Mouse (Mus musculus): Measurements from ENCODE around the gene Ephx3. TPM values are rescaled to one million over a fixed set of nuclear protein-coding genes. Genes with fewer than 3 reads are reported as not detected.
"Not testable (repeated sequence)": the region's sequence is repeated elsewhere in the genome, so short reads cannot be mapped to it uniquely, and the experiment has no call there.

Ephx3 gene
- polyA plus RNA-seq (2015; fragmentation: Nextera tagmentation; extraction: Ambion mirVana) = 0.14 and 0.16 TPM in 2 replicates

DNA sequence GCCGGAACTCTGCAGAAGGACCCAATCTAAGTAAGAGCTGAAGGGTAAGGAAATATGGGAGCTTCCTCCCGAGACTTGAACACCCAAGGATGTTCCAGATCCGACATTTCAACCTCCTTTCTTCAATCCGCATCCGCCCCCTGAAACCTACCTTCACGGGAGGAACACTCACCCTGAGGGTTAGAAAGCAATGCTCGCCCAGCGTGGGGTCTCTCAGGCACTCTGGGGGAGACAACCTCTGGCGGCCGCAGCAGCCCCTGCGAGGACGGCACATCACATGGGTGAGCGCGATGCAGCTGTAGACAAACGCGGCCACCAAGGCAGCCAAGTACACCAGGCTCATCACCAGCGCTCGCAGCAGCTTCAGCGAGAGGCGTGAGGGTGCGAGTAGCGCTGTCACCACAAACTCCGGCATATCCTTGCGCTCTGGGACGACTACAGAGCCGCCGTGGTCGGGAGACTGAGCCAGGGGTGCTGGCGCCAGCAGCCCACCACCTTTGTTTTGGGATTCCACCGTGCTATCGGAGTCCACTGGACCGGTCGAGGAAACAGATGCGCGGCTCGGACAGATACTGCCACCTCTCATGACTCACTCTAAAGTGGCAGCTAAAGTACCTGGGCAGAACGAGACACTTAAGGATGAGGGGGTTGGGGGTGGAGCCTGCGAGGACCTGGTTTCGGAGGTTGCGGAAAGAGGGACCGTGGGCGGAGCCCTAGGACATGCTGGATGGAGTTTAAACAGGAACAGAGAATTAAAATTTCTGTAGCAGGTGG, at the start of gene Ephx3:
Ephx3 (minus strand) TSS at position 687 of the 774 bp plus-strand sequence.
- ATAC-seq = peak; percentile 61
- Histone ChIP-seq H3K4me2 (replicated peaks) (peak within 1 kb of the TSS; percentile 87), H3K27me3 (replicated peaks) (no peaks in the 10 kb centered on the region; the same call in 1 of the 2 replicates), H3K4me1 (replicated peaks) (peaks cover 9% of the 10 kb centered on the region), H3K36me3 (no peaks in the 10 kb centered on the region), H3K27ac (no peak within 1 kb of the TSS), H3K4me3 (replicated peaks) (peak within 1 kb of the TSS; percentile 33), H3K9ac (0 out of 2 replicates have a peak within 1 kb of the TSS, but pooled peaks have one; percentile 37), H3K9me3 (no peaks in the 10 kb centered on the region)
- WGBS = 7% methylated on average over 42 of the region's 42 CpGs

- Histone ChIP-seq H3K36me3 (no peaks in the 10 kb centered on the region), H3K9me3 (no peaks in the 10 kb centered on the region), H3K27ac (no peak overlapping the region), H3K4me1 (replicated peaks) (peaks cover 4% of the 10 kb centered on the region; the same call in 1 of the 2 replicates), H3K4me3 (replicated peaks) (no peak overlapping the region), H3K9ac (no peak overlapping the region), H3K27me3 (replicated peaks) (no peaks in the 10 kb centered on the region), H3K4me2 (replicated peaks) (no peak overlapping the region)
- 81% methylated on average over 1 of the region's 1 CpGs for WGBS
- ATAC-seq = no peak
These were observed 49.2 kb upstream of the Ephx3 start for GRCm38 (mm10) chr17:32238589-32238988.

- WGBS = 58% methylated on average over 5 of the region's 5 CpGs
These were observed 46.3 kb upstream of the Ephx3 start for GRCm38 (mm10) chr17:32235534-32236191.

GRCm38 (mm10) chr17:32233174-32233573, 43.8 kb upstream of the Ephx3 start:
- no peaks in the 10 kb centered on the region for H3K9me3 ChIP-seq
- no peak overlapping the region for H3K9ac ChIP-seq
- ATAC-seq = no peak
- H3K4me3 ChIP-seq (replicated peaks) = no peak overlapping the region
- no peaks in the 10 kb centered on the region for H3K27me3 ChIP-seq (replicated peaks)
- H3K27ac ChIP-seq = no peak overlapping the region
- peaks cover 8% of the 10 kb centered on the region for H3K36me3 ChIP-seq
- no peak overlapping the region for H3K4me2 ChIP-seq (replicated peaks)
- peaks cover 4% of the 10 kb centered on the region; the same call in 1 of the 2 replicates for H3K4me1 ChIP-seq (replicated peaks)

More at GRCm38 (mm10) chr17:32235534-32236191, 46.3 kb upstream of the Ephx3 start:
- no peaks in the 10 kb centered on the region for H3K9me3 ChIP-seq
- H3K27ac ChIP-seq = peak overlapping the region; percentile 18; the same call in 1 of the 2 replicates
- H3K27me3 ChIP-seq (replicated peaks) = no peaks in the 10 kb centered on the region
- no peak overlapping the region for H3K4me2 ChIP-seq (replicated peaks)
- peaks cover 4% of the 10 kb centered on the region; the same call in 1 of the 2 replicates for H3K4me1 ChIP-seq (replicated peaks)
- no peak overlapping the region for H3K9ac ChIP-seq
- peak; percentile 55 for ATAC-seq
- H3K36me3 ChIP-seq = no peaks in the 10 kb centered on the region
- no peak overlapping the region for H3K4me3 ChIP-seq (replicated peaks)

- WGBS = 97% methylated on average over 4 of the region's 4 CpGs
- Histone ChIP-seq H3K36me3 (peaks cover 20% of the 10 kb centered on the region), H3K4me3 (replicated peaks) (no peak overlapping the region), H3K4me2 (replicated peaks) (no peak overlapping the region), H3K9ac (no peak overlapping the region), H3K27ac (no peak overlapping the region), H3K9me3 (no peaks in the 10 kb centered on the region), H3K27me3 (replicated peaks) (no peaks in the 10 kb centered on the region), H3K4me1 (replicated peaks) (no peaks in the 10 kb centered on the region)
- no peak for ATAC-seq
These were observed 39.9 kb upstream of the Ephx3 start for GRCm38 (mm10) chr17:32229256-32229655.

DNA sequence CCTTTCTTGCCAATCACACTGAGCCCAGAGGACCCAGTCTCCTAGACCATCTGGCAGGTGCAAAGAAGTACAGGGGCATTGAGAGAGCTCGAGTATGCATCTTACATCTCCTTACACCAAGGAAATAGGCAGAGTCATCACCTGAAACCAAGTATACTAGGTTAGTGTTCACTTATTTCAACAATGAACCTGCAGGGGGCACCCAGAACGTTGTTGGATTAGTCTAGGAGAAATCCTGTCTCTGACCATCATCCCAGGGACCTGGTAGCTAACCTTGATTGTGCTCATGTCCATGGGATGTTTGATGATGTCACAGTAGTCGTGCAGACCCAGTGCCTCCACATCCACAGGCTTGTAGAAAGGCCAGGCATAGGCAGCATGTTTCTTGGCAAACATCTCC, 31.5 kb upstream of the Ephx3 start:
- Histone ChIP-seq H3K27me3 (replicated peaks) (no peaks in the 10 kb centered on the region), H3K9ac (no peak overlapping the region), H3K9me3 (no peaks in the 10 kb centered on the region), H3K4me3 (replicated peaks) (no peak overlapping the region), H3K4me1 (replicated peaks) (no peaks in the 10 kb centered on the region), H3K4me2 (replicated peaks) (no peak overlapping the region), H3K36me3 (peaks cover 33% of the 10 kb centered on the region), H3K27ac (no peak overlapping the region)
- no peak for ATAC-seq
- WGBS = 74% methylated on average over 3 of the region's 3 CpGs

DNA sequence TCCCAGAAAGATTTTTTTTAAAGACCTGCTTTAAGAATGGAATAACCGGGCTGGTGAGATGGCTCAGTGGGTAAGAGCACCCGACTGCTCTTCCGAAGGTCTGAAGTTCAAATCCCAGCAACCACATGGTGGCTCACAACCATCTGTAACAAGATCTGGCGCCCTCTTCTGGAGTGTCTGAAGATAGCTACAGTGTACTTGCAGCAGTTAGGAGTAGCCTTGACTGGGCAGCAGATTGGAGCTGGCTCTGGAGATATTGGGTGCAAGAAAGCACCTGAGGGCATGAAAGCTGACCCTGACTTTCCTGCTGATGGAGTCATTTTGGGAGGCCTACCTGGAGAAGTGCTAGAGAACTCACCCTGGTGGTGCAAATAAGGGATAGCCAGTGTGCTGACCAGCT, 26.2 kb upstream of the Ephx3 start:
- not testable (repeated sequence) for H3K27me3 ChIP-seq (replicated peaks); ATAC-seq; H3K4me1 ChIP-seq (replicated peaks); H3K4me2 ChIP-seq (replicated peaks); H3K9me3 ChIP-seq; H3K4me3 ChIP-seq (replicated peaks); H3K27ac ChIP-seq; H3K9ac ChIP-seq
- peaks cover 39% of the 10 kb centered on the region for H3K36me3 ChIP-seq
- WGBS = 71% methylated on average over 4 of the region's 4 CpGs

DNA sequence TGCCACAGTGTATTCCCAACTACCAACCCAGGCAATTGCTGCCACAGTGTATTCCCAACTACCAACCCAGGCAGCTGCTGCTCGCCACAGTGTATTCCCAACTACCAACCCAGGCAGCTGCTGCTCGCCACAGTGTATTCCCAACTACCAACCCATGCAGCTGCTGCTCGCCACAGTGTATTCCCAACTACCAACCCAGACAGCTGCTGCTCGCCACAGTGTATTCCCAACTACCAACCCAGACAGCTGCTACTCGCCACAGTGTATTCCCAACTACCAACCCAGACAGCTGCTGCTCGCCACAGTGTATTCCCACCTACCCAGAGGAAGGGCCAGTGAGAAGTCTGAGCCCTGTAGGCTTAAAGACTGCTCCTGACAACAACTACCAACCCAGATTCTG, 22.2 kb upstream of the Ephx3 start:
- not testable (repeated sequence) for H3K9ac ChIP-seq; ATAC-seq; H3K27ac ChIP-seq; H3K9me3 ChIP-seq; H3K4me2 ChIP-seq (replicated peaks); H3K4me1 ChIP-seq (replicated peaks); H3K4me3 ChIP-seq (replicated peaks); H3K27me3 ChIP-seq (replicated peaks)
- WGBS = 91% methylated on average over 6 of the region's 6 CpGs
- peaks cover 44% of the 10 kb centered on the region for H3K36me3 ChIP-seq

DNA sequence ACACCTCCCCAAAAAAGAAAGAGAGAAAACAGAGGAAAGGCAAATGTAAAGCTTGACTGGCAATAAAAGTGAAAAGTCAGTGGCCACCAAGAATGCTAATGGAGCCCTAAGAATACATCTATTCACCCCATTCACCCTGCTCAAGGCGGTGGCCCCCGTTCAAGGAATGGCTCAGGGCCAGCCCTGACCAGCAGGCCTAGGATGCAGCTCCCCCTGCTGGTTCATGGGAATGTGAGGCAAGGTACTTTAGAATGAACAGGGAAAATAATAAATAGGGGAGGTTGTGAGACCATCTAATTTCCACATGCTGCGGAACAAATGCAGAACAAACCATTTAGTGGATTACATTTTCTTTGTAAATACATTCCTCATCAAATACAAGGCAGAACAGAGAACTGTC, 20.4 kb upstream of the Ephx3 start:
- 0 out of 2 replicates have a peak overlapping the region, but pooled peaks have one; percentile 10 for H3K27ac ChIP-seq
- H3K9ac ChIP-seq = no peak overlapping the region
- no peak overlapping the region for H3K4me3 ChIP-seq (replicated peaks)
- H3K36me3 ChIP-seq = peaks cover 47% of the 10 kb centered on the region
- WGBS = 41% methylated on average over 3 of the region's 3 CpGs
- ATAC-seq = peak; percentile 56; the same call in 1 of the 2 replicates
- H3K9me3 ChIP-seq = no peaks in the 10 kb centered on the region
- no peak overlapping the region for H3K4me2 ChIP-seq (replicated peaks)
- H3K4me1 ChIP-seq (replicated peaks) = 0 out of 2 replicates have a peak, but pooled peaks cover 2% of the 10 kb centered on the region
- H3K27me3 ChIP-seq (replicated peaks) = no peaks in the 10 kb centered on the region

DNA sequence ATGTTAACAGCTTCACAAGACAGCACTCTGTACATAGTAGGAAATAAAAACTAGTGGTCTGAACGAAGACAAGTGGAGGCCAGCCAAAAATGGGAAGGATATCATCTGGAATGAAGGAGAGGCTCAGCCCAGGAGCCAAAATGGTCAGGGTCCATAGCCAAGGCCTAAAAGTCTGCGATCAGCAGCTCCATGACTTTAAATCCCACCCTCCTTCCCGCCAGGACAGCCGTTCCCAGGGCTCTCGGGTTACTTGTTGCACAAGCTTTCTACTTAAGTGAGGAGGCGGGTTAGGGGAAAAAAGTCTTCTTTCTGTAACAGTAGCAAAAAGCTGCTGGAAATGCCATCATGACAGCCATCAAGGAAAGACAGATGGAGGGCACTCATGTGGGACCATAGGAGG, 19.8 kb upstream of the Ephx3 start:
- Histone ChIP-seq H3K27ac (peak overlapping the region; percentile 10; the same call in 1 of the 2 replicates), H3K4me3 (replicated peaks) (no peak overlapping the region), H3K9me3 (no peaks in the 10 kb centered on the region), H3K9ac (no peak overlapping the region), H3K4me1 (replicated peaks) (0 out of 2 replicates have a peak, but pooled peaks cover 2% of the 10 kb centered on the region), H3K27me3 (replicated peaks) (no peaks in the 10 kb centered on the region), H3K4me2 (replicated peaks) (no peak overlapping the region), H3K36me3 (peaks cover 51% of the 10 kb centered on the region)
- 55% methylated on average over 6 of the region's 6 CpGs for whole genome bisulfite sequencing
- peak; percentile 43; the same call in 1 of the 2 replicates for ATAC-seq

- ATAC-seq = peak; percentile 35
- peaks cover 48% of the 10 kb centered on the region for H3K36me3 ChIP-seq
- no peaks in the 10 kb centered on the region for H3K9me3 ChIP-seq
- no peak overlapping the region for H3K4me2 ChIP-seq (replicated peaks)
- 58% methylated on average over 5 of the region's 5 CpGs for WGBS
- peak overlapping the region; percentile 56 for H3K27ac ChIP-seq
- H3K4me1 ChIP-seq (replicated peaks) = 0 out of 2 replicates have a peak, but pooled peaks cover 2% of the 10 kb centered on the region
- H3K4me3 ChIP-seq (replicated peaks) = no peak overlapping the region
- no peaks in the 10 kb centered on the region for H3K27me3 ChIP-seq (replicated peaks)
- H3K9ac ChIP-seq = no peak overlapping the region
These were observed 18.4 kb upstream of the Ephx3 start for GRCm38 (mm10) chr17:32207586-32208245.

GRCm38 (mm10) chr17:32205345-32205744, 16.0 kb upstream of the Ephx3 start:
- 77% methylated on average over 3 of the region's 3 CpGs for WGBS
- no peak overlapping the region for H3K4me2 ChIP-seq (replicated peaks)
- H3K36me3 ChIP-seq = peaks cover 49% of the 10 kb centered on the region
- H3K27me3 ChIP-seq (replicated peaks) = no peaks in the 10 kb centered on the region
- no peak for ATAC-seq
- H3K27ac ChIP-seq = no peak overlapping the region
- 0 out of 2 replicates have a peak, but pooled peaks cover 2% of the 10 kb centered on the region for H3K4me1 ChIP-seq (replicated peaks)
- H3K9me3 ChIP-seq = no peaks in the 10 kb centered on the region
- no peak overlapping the region for H3K9ac ChIP-seq
- H3K4me3 ChIP-seq (replicated peaks) = no peak overlapping the region
